Mouse (Mus musculus) Patski (cell line): ENCODE results near the gene Ppp5c. TPM values are rescaled to one million over a fixed set of nuclear protein-coding genes. Genes with fewer than 3 reads are reported as not detected.
"Not testable (repeated sequence)": the region's sequence is repeated elsewhere in the genome, so short reads cannot be mapped to it uniquely, and the experiment has no call there.

Experiments used
- ATAC-seq: fragments of 100-300 bp; one replicate; pipeline ENCODE4 v1.8.0; 2021
- CTCF ChIA-PET: fragments of 350-600 bp; sonication (Branson Sonifier 250); formaldehyde crosslinking; loops from one replicate; lab custom pipeline; 2022; ENCODE audit warnings: inconsistent platforms; lab: Charles Lee
- POLR2A ChIA-PET: fragments of 350-600 bp; sonication (Branson Sonifier 250); formaldehyde crosslinking; loops from one replicate; lab custom pipeline; 2022; ENCODE audit warnings: antibody characterized with exemption, inconsistent platforms; lab: Charles Lee
- DNase-seq: peaks from one replicate; pipeline ENCODE4 v3.0.0-alpha.2; 2011; ENCODE audit warnings: low read depth, low spot score
- H3K27me3 ChIP-seq: fragments of 371-371 bp; one replicate; pipeline ENCODE4 v1.5.1; 2021
- CTCF ChIP-seq: fragments of 100-300 bp; IDR thresholded peaks from one replicate; pipeline ENCODE4 v1.5.1; 2021
- in situ Hi-C: fragments of 300-500 bp; cut with MboI; formaldehyde crosslinking; loops from 3 replicates; pipeline ENCODE4 v1.11.1; 2018; ENCODE audit warnings: low pct_unique_long_range_greater_than_20kb, mixed read lengths
- polyA plus RNA-seq: library from polyadenylated mRNA; unstranded; gene quantifications from one replicate; pipeline ENCODE4 v1.2.3, GENCODE M21; 2021

Ppp5c gene
- 106 TPM for polyA plus RNA-seq

DNA sequence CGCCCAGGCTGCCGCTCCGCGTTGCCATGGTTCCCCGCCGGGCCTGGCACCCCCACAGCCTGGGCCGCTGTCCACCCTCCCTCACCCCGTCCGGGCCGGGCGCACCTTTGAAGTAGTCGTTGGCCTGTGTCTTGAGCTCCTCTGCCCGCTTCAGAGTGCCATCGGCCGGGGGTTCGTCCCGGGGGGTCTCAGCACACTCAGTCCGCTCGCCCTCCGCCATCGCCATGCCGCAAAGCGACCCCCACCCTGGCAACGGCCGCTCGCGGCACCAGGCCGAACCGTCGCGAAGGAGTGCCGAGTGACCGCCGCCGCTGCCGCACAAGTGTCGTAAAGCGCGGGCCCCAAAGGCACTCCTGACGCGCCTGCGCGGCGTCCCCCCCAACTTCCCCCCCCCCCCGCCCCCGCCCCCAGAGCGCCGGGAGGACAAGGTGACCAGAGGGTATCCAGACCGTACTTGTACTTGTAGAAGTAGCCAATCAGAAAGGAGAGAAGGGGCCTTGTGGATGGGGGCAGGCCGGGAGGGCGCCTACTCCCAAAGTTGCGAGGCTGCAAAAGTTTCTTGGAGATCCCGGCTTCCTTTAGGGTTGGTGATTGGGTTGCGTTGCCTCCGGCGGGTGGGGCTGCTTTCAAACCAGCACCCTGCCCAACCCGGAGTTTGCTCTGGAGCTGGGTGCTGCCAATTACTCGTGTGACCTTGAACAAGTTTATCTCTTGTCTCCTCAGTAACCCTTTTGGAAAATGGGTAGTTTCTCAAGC lies at the start of gene Ppp5c:
TSS of gene Ppp5c (minus strand) at position 337 of the 756 bp plus-strand sequence.
- H3K27me3 ChIP-seq: no peaks in the 10 kb centered on the region
- in situ Hi-C loops: no loop called here
- peak; percentile 66 for ATAC-seq
- TF ChIP-seq CTCF: no peak
- ChIA-PET POLR2A (no interaction called here), CTCF (interaction anchor here (0.9 to 1.7 kb wide), 4 partner anchors 11 to 94 kb away, joined by 3 to 5 read pairs (median 4); no protein-coding TSS in a partner anchor)
- peak; percentile 37 for DNase-seq

DNA sequence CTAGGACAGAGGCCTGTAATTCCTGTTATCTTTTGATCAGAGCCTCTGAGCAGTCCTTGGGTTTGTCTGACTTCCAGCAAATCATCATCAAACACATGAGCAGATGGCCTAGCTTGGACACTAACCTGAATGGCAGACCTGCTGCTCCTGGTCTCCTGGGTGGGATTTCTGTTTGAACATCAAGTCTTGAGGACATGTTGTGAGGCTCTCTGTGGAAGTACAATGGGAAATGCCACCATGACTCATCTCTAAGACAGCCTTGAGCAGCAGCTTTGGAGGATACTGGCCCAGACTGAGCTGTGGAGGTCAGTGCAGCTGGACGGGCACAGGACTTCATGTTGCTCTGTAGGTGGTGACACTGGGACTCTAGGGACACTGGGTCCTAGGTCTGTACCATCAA lies 48.8 kb upstream of the Ppp5c start:
- CTCF ChIA-PET: no interaction called here
- peaks cover 13% of the 10 kb centered on the region for H3K27me3 ChIP-seq
- no peak for DNase-seq
- TF ChIP-seq CTCF: no peak
- no peak for ATAC-seq
- POLR2A ChIA-PET: no interaction called here
- in situ Hi-C loops: no loop called here

DNA sequence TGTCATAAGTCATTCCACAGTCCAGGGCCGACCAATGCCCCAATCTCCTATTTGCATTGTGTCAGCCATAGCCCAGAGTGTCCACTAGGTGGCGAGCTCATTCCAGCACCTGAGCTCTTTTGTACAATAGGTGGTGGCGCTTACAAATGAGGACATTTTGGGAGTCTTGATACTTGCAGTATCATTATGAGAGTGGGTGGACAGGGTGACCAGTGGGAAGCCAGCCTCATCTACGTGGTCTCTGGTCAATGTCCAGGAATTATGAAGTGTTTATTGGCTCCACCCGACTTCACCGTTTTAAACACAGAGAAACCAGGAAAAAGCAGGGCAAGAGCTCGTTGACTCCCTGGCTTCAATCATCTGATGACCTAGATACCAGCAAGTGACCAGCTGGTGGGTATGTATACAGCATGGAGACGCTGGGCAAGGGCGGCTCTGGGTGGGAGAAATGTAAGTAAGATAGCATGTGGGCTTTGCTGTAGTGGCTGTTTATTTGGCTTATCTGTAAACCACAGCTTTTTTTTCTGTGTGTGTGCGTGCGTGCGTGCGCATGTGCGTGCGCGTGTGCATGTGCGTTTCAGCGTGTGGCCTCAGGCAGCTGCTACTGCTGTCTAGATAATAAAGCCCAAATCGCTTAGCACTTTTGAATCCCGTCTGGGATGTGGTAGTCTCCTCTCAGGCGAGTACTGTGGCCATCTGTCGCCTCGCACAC lies 46.3 kb upstream of the Ppp5c start, which contains the start of gene Psg16:
TSS of gene Psg16 (plus strand) at position 137 of the 712 bp plus-strand sequence.
- no peak for DNase-seq
- POLR2A ChIA-PET: no interaction called here
- in situ Hi-C loops: no loop called here
- peaks cover 8% of the 10 kb centered on the region for H3K27me3 ChIP-seq
- peak; percentile 73 for ATAC-seq
- TF ChIP-seq CTCF: peak; percentile 95
- CTCF ChIA-PET: interaction anchor here (0.9 to 2.1 kb wide), 13 partner anchors 8 to 1799 kb away, joined by 3 to 17 read pairs (median 3); partner anchors contain the start of gene Hif3a

DNA sequence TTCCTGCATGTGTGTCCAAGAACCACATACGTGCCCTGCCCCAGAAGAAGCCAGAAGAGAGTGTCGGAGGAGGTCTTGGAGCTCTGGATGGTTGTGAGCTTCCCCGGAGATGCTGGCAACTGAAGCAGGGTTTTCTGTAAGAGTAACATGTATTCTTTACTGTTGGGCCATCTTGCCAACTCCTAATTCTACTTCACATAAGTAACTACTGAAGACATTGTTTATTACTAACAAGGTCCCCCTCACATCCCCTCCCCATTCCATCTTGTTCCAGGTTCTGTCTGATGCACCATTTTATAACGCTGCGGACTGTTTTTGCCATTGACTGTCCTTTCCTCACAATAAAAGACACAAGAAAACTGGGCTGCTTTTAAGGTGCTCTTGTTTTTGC lies 45.8 kb upstream of the Ppp5c start:
- no peak for DNase-seq

DNA sequence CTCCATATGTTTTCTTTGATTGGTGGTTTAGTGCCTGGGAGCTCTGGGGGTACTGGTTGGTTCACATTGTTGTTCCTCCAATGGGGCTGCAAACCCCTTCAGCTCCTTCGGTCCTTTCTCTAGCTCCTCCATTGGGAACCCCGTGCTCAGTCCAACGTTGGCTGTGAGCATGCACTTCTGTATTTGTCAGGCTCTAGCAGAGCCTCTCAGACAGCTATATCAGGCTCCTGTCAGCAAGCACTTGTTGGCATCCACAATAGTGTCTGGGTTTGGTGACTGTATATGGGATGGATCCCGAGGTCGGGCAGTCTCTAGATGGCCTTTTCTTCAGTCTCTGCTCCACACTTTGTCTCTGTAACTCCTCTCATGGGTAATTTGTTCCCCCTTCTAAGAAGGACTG lies 39.9 kb upstream of the Ppp5c start:
- ATAC-seq, DNase-seq, POLR2A ChIA-PET, H3K27me3 ChIP-seq: not testable (repeated sequence)
- CTCF ChIA-PET: interaction anchor here (1.4 to 6.1 kb wide), 2 partner anchors 9 to 66 kb away, joined by 3 to 29 read pairs; no protein-coding TSS in a partner anchor
- in situ Hi-C loops: loop anchor here (5.0 kb wide), 2 partner anchors 65 to 115 kb away; no protein-coding TSS in a partner anchor

More for the DNA sequence above, 45.8 kb upstream of the Ppp5c start:
- H3K27me3 ChIP-seq: peaks cover 8% of the 10 kb centered on the region
- no peak for TF ChIP-seq CTCF
- CTCF ChIA-PET: interaction anchor here (0.9 to 2.1 kb wide), 13 partner anchors 9 to 1799 kb away, joined by 3 to 17 read pairs (median 3); partner anchors contain the start of gene Hif3a
- POLR2A ChIA-PET: no interaction called here
- in situ Hi-C loops: no loop called here
- ATAC-seq: no peak

DNA sequence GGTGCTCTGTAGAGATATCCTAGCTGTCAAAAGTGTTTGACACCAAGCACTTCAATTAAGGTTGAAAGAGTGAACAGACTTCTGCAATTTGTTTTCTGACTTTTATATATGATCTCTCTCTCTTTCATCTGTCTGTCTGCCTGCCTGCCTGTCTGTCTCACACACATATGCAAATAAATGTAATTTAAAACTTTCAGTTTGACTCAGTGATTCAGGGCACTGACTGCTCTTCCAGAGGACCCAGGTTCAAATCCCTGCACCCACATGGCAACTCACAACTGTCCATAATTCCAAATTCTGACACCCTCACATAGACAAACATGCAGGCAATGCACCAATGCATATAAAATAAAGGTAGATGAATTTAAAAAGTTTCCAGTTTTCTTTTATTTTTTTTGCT lies 39.3 kb upstream of the Ppp5c start:
- in situ Hi-C loops: loop anchor here (5.0 kb wide), 2 partner anchors 65 to 115 kb away; no protein-coding TSS in a partner anchor
- H3K27me3 ChIP-seq: peaks cover 6% of the 10 kb centered on the region
- ChIA-PET CTCF (interaction anchor here (1.1 to 6.1 kb wide), 6 partner anchors 11 to 135 kb away, joined by 3 to 29 read pairs (median 6); no protein-coding TSS in a partner anchor), POLR2A (no interaction called here)
- ATAC-seq (no peak), DNase-seq (no peak)
- TF ChIP-seq CTCF: no peak

DNA sequence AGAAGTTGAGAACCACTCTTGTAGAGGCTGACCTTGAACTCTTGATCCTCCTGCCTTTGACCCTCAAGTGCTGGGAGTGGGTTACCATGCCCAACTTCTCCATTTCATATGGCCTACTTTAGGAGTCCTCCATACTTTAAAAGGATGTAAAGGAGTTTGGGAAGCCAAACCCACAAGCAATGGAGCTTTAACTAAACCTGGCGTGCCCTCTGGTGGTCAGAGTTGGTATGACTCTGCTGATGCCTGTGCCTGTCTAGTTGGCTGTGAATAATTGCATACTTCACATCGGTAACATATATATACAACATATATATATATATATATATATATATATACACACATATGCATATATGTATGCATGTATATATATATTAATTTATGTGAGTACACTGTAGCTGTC lies 38.7 kb upstream of the Ppp5c start:
- peak; percentile 91 for TF ChIP-seq CTCF
- ATAC-seq: no peak
- no peak for DNase-seq
- CTCF ChIA-PET: interaction anchor here (1.1 to 6.1 kb wide), 6 partner anchors 10 to 134 kb away, joined by 3 to 29 read pairs (median 6); no protein-coding TSS in a partner anchor
- peaks cover 6% of the 10 kb centered on the region for H3K27me3 ChIP-seq
- in situ Hi-C loops: loop anchor here (5.0 kb wide), 2 partner anchors 64 to 114 kb away; no protein-coding TSS in a partner anchor
- POLR2A ChIA-PET: no interaction called here

DNA sequence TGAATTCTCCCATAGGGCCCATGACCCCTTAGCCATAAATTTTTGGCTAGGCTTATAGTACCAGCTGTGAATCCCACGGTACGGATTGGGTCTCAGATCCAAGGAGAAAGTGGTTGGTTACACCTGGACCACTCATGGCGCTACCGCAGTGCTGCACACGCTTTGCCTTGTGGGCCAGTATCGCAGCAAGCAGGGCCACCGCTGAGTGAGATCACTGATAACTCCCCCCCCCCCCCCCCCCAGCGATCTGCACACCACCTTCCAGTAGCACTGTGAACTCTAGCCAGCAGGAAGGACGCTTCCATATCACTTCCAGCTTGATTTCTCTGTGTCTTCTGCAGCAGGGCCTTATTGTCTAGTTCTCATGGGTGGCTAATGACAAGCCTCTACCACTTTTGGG lies 37.9 kb upstream of the Ppp5c start:
- POLR2A ChIA-PET: no interaction called here
- in situ Hi-C loops: loop anchor here (5.0 kb wide), 2 partner anchors 63 to 113 kb away; no protein-coding TSS in a partner anchor
- no peak for DNase-seq

DNA sequence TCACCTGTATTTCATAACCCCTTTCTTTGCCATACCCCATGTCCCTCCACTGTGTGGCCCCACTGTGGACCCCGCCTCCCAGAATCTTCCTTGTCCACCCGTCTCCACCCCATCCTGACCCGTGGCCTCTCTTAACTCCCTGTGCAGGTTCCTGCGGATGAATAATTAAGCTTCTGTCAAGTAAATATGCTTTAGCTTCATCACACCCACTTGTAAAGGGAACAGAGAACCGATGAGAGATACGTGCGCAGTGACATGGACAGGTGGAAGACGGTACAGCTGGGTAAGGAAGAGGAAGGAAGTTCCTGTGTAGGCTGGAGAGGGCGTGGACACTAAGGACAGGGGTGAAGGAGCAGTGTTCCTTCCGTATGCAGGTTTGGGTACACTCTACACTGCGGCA lies 35.1 kb upstream of the Ppp5c start:
- in situ Hi-C loops: no loop called here
- no peak for TF ChIP-seq CTCF
- ATAC-seq (no peak), DNase-seq (no peak)
- ChIA-PET POLR2A (no interaction called here), CTCF (interaction anchor here (1.3 to 4.9 kb wide), 2 partner anchors 11 to 132 kb away, joined by 3 to 17 read pairs; partner anchors contain the start of gene Psg16)
- peaks cover 4% of the 10 kb centered on the region for H3K27me3 ChIP-seq

More for the DNA sequence above, 37.9 kb upstream of the Ppp5c start:
- ATAC-seq: no peak
- CTCF ChIA-PET: interaction anchor here (1.5 to 6.1 kb wide), 3 partner anchors 10 to 133 kb away, joined by 6 to 29 read pairs (median 10); no protein-coding TSS in a partner anchor
- peaks cover 4% of the 10 kb centered on the region for H3K27me3 ChIP-seq
- TF ChIP-seq CTCF: no peak

DNA sequence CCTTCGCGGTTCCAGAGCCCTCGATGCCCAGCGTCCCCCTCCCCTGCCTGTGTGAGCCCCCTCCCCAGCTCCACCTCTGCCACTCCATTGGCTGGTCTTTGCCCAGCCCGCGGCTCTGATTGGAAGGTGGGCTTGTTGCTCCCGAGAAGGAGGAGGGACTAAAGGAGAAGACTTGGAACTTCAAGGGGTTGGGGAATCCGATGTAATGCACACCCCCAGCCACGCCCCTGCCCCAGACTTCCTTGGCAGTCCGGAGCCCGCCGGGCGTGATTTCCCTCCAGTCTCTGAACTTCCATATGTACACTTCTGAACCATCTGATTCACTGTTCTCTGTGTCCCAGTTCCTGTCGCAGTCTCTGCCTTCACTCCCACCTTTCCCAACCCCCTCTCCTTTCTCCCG lies 34.7 kb upstream of the Ppp5c start, which contains the start of gene Hif3a:
TSS of gene Hif3a (minus strand) at position 39 of the 400 bp plus-strand sequence.
- DNase-seq (no peak), ATAC-seq (no peak)
- POLR2A ChIA-PET: no interaction called here
- in situ Hi-C loops: no loop called here
- CTCF ChIA-PET: interaction anchor here (4.9 kb wide), 1 partner anchor 11 kb away, joined by 17 read pairs; the partner anchor contains the start of gene Psg16
- H3K27me3 ChIP-seq: peaks cover 4% of the 10 kb centered on the region
- no peak for TF ChIP-seq CTCF
